Mouse (Mus musculus) hindbrain, embryonic 13.5 days (tissue): ENCODE results near the gene Ehf. TPM values are rescaled to one million over a fixed set of nuclear protein-coding genes. Genes with fewer than 3 reads are reported as not detected.
A peak's percentile ranks its signal among the peaks of the same experiment; 100 is the strongest.

Source experiments
- ATAC-seq: fragments of 200-750 bp; cut with Nextera tagmentation; 2 replicates; pipeline ENCODE4 v1.8.0; 2017; ENCODE audit warnings: moderate TSS enrichment; ENCODE audit not compliant: low FRiP score
- H3K27ac ChIP-seq: fragments of 300-500 bp; sonication (generic); 2 replicates; pipeline ENCODE4 v1.5.1; 2015; ENCODE audit warnings: inconsistent platforms, mild to moderate bottlenecking, moderate library complexity
- H3K27me3 ChIP-seq: fragments of 300-500 bp; sonication (generic); 2 replicates; pipeline ENCODE4 v1.6.1; 2015; ENCODE audit warnings: mild to moderate bottlenecking, inconsistent platforms
- H3K36me3 ChIP-seq: fragments of 300-500 bp; sonication (generic); 2 replicates; pipeline ENCODE4 v1.6.1; 2015; ENCODE audit warnings: mild to moderate bottlenecking, inconsistent platforms
- H3K4me1 ChIP-seq: fragments of 300-500 bp; sonication (generic); replicated peaks from 2 replicates; pipeline ENCODE4 v1.6.1; 2015; ENCODE audit warnings: inconsistent platforms
- H3K4me2 ChIP-seq: fragments of 300-500 bp; sonication (generic); 2 replicates; pipeline ENCODE4 v1.6.1; 2015; ENCODE audit warnings: inconsistent platforms, mild to moderate bottlenecking, moderate library complexity
- H3K4me3 ChIP-seq: fragments of 300-500 bp; sonication (generic); 2 replicates; pipeline ENCODE4 v1.5.1; 2015; ENCODE audit warnings: mild to moderate bottlenecking, inconsistent platforms
- H3K9ac ChIP-seq: fragments of 300-500 bp; sonication (generic); 2 replicates; pipeline ENCODE4 v1.6.1; 2015; ENCODE audit warnings: mild to moderate bottlenecking, inconsistent platforms
- H3K9me3 ChIP-seq: fragments of 300-500 bp; sonication (generic); 2 replicates; pipeline ENCODE4 v1.6.1; 2016; ENCODE audit warnings: inconsistent platforms
- WGBS: fragments of 180-500 bp; shearing (Covaris S2); methylation state at CpG from one replicate; pipeline ENCODE4 v1.1.7; 2015; 5-methylcytosine and 5-hydroxymethylcytosine counted together
- polyA plus RNA-seq: library from polyadenylated mRNA; unstranded; fragments of >200 nt; fragmentation: Nextera tagmentation; extraction: Ambion mirVana; gene quantifications from 2 replicates; pipeline ENCODE4 v1.2.1, GENCODE M21; 2015

The Ehf gene
- 0.09 and 0.13 TPM in 2 replicates for polyA plus RNA-seq

- 68% methylated on average over 9 of the region's 9 CpGs for WGBS
- no peaks in the 10 kb centered on the region for H3K27me3 ChIP-seq
- H3K9ac ChIP-seq = no peak within 1 kb of the TSS
- H3K36me3 ChIP-seq = no peaks in the 10 kb centered on the region
- no peaks in the 10 kb centered on the region for H3K9me3 ChIP-seq
- H3K4me3 ChIP-seq = no peak within 1 kb of the TSS
- ATAC-seq = no peak
- H3K4me1 ChIP-seq = no peaks in the 10 kb centered on the region
- H3K4me2 ChIP-seq = no peak within 1 kb of the TSS
- H3K27ac ChIP-seq = no peak within 1 kb of the TSS
Measured at GRCm38 (mm10) chr2:103303132-103303531, at the start of gene Ehf. Gene Ehf (minus strand): TSS chr2:103303278.

- ATAC-seq = peak; percentile 43; the same call in 1 of the 2 replicates
- H3K9me3 ChIP-seq = no peaks in the 10 kb centered on the region
- peak overlapping the region; percentile 34; the same call in 1 of the 2 replicates for H3K4me2 ChIP-seq
- no peaks in the 10 kb centered on the region for H3K36me3 ChIP-seq
- 21% methylated on average over 5 of the region's 5 CpGs for WGBS
- H3K27ac ChIP-seq = no peak overlapping the region
- H3K4me3 ChIP-seq = no peak overlapping the region
- H3K4me1 ChIP-seq = peaks cover 3% of the 10 kb centered on the region; the same call in 1 of the 2 replicates
- H3K27me3 ChIP-seq = 0 out of 2 replicates have a peak, but pooled peaks cover 3% of the 10 kb centered on the region
- H3K9ac ChIP-seq = peak overlapping the region; percentile 53; the same call in 1 of the 2 replicates
Measured at GRCm38 (mm10) chr2:103347417-103347891, 44.4 kb upstream of the Ehf start.

- WGBS = 67% methylated on average over 3 of the region's 3 CpGs
- Histone ChIP-seq H3K9me3 (no peaks in the 10 kb centered on the region), H3K4me1 (peaks cover 3% of the 10 kb centered on the region; the same call in 1 of the 2 replicates)
Measured at GRCm38 (mm10) chr2:103346751-103347289, 43.7 kb upstream of the Ehf start.

GRCm38 (mm10) chr2:103343611-103344010 lies 40.5 kb upstream of the Ehf start:
- Histone ChIP-seq H3K4me3 (no peak overlapping the region), H3K36me3 (no peaks in the 10 kb centered on the region), H3K4me1 (peaks cover 3% of the 10 kb centered on the region; the same call in 1 of the 2 replicates), H3K27ac (no peak overlapping the region), H3K27me3 (0 out of 2 replicates have a peak, but pooled peaks cover 3% of the 10 kb centered on the region), H3K4me2 (no peak overlapping the region), H3K9me3 (no peaks in the 10 kb centered on the region), H3K9ac (no peak overlapping the region)
- no peak for ATAC-seq
- WGBS = 77% methylated on average over 7 of the region's 7 CpGs

More at GRCm38 (mm10) chr2:103346751-103347289, 43.7 kb upstream of the Ehf start:
- no peak overlapping the region for H3K9ac ChIP-seq
- ATAC-seq = no peak
- no peak overlapping the region for H3K27ac ChIP-seq
- H3K4me3 ChIP-seq = no peak overlapping the region
- H3K4me2 ChIP-seq = no peak overlapping the region
- H3K36me3 ChIP-seq = no peaks in the 10 kb centered on the region
- H3K27me3 ChIP-seq = 0 out of 2 replicates have a peak, but pooled peaks cover 3% of the 10 kb centered on the region

- Histone ChIP-seq H3K4me3 (no peak overlapping the region), H3K4me2 (no peak overlapping the region), H3K27ac (no peak overlapping the region), H3K27me3 (no peaks in the 10 kb centered on the region), H3K36me3 (no peaks in the 10 kb centered on the region), H3K9ac (no peak overlapping the region), H3K9me3 (no peaks in the 10 kb centered on the region), H3K4me1 (no peaks in the 10 kb centered on the region)
- ATAC-seq = no peak
- WGBS = 96% methylated on average over 1 of the region's 1 CpGs
Measured at GRCm38 (mm10) chr2:103342123-103342522, 39.0 kb upstream of the Ehf start.

GRCm38 (mm10) chr2:103341375-103341971 lies 38.4 kb upstream of the Ehf start:
- 97% methylated on average over 1 of the region's 1 CpGs for WGBS
- ATAC-seq = no peak

GRCm38 (mm10) chr2:103338706-103339105 lies 35.6 kb upstream of the Ehf start:
- H3K4me1 ChIP-seq = 0 out of 2 replicates have a peak, but pooled peaks cover 5% of the 10 kb centered on the region
- H3K36me3 ChIP-seq = no peaks in the 10 kb centered on the region
- no peak overlapping the region for H3K27ac ChIP-seq
- 86% methylated on average over 6 of the region's 6 CpGs for WGBS
- no peak overlapping the region for H3K4me2 ChIP-seq
- no peak overlapping the region for H3K4me3 ChIP-seq
- no peak overlapping the region for H3K9ac ChIP-seq
- H3K9me3 ChIP-seq = no peaks in the 10 kb centered on the region
- H3K27me3 ChIP-seq = no peaks in the 10 kb centered on the region
- no peak for ATAC-seq

More at GRCm38 (mm10) chr2:103341375-103341971, 38.4 kb upstream of the Ehf start:
- Histone ChIP-seq H3K9ac (no peak overlapping the region), H3K36me3 (no peaks in the 10 kb centered on the region), H3K4me1 (0 out of 2 replicates have a peak, but pooled peaks cover 3% of the 10 kb centered on the region), H3K4me2 (no peak overlapping the region), H3K27ac (no peak overlapping the region), H3K27me3 (no peaks in the 10 kb centered on the region), H3K4me3 (no peak overlapping the region), H3K9me3 (no peaks in the 10 kb centered on the region)

- Histone ChIP-seq H3K4me1 (0 out of 2 replicates have a peak, but pooled peaks cover 5% of the 10 kb centered on the region), H3K4me3 (no peak overlapping the region)
Measured at GRCm38 (mm10) chr2:103337370-103337769, 34.3 kb upstream of the Ehf start.

GRCm38 (mm10) chr2:103336621-103337020 lies 33.5 kb upstream of the Ehf start:
- ATAC-seq = peak; percentile 46; the same call in 1 of the 2 replicates
- Histone ChIP-seq H3K9ac (no peak overlapping the region), H3K4me3 (no peak overlapping the region), H3K27ac (no peak overlapping the region), H3K4me1 (0 out of 2 replicates have a peak, but pooled peaks cover 5% of the 10 kb centered on the region), H3K36me3 (no peaks in the 10 kb centered on the region), H3K4me2 (no peak overlapping the region), H3K27me3 (no peaks in the 10 kb centered on the region), H3K9me3 (no peaks in the 10 kb centered on the region)
- 77% methylated on average over 11 of the region's 11 CpGs for WGBS

More at GRCm38 (mm10) chr2:103337370-103337769, 34.3 kb upstream of the Ehf start:
- ATAC-seq = no peak
- Histone ChIP-seq H3K4me2 (no peak overlapping the region), H3K9me3 (no peaks in the 10 kb centered on the region), H3K9ac (no peak overlapping the region), H3K36me3 (no peaks in the 10 kb centered on the region), H3K27ac (no peak overlapping the region), H3K27me3 (no peaks in the 10 kb centered on the region)
- 90% methylated on average over 3 of the region's 3 CpGs for WGBS

GRCm38 (mm10) chr2:103336000-103336399 lies 32.9 kb upstream of the Ehf start:
- Histone ChIP-seq H3K4me2 (no peak overlapping the region), H3K27me3 (no peaks in the 10 kb centered on the region), H3K4me3 (no peak overlapping the region), H3K27ac (no peak overlapping the region), H3K36me3 (no peaks in the 10 kb centered on the region), H3K4me1 (0 out of 2 replicates have a peak, but pooled peaks cover 5% of the 10 kb centered on the region), H3K9ac (no peak overlapping the region), H3K9me3 (no peaks in the 10 kb centered on the region)
- no peak for ATAC-seq
- WGBS = 70% methylated on average over 3 of the region's 3 CpGs

GRCm38 (mm10) chr2:103331666-103332191 lies 28.7 kb upstream of the Ehf start:
- H3K9me3 ChIP-seq = no peaks in the 10 kb centered on the region
- no peak for ATAC-seq
- H3K4me3 ChIP-seq = no peak overlapping the region
- no peak overlapping the region for H3K4me2 ChIP-seq
- H3K36me3 ChIP-seq = no peaks in the 10 kb centered on the region
- H3K27me3 ChIP-seq = no peaks in the 10 kb centered on the region
- H3K27ac ChIP-seq = no peak overlapping the region
- H3K4me1 ChIP-seq = 0 out of 2 replicates have a peak, but pooled peaks cover 5% of the 10 kb centered on the region
- H3K9ac ChIP-seq = no peak overlapping the region
- 82% methylated on average over 3 of the region's 3 CpGs for WGBS

GRCm38 (mm10) chr2:103328731-103329130 lies 25.7 kb upstream of the Ehf start:
- 90% methylated on average over 4 of the region's 4 CpGs for WGBS
- no peak for ATAC-seq
- H3K36me3 ChIP-seq = no peaks in the 10 kb centered on the region
- no peak overlapping the region for H3K4me3 ChIP-seq
- no peak overlapping the region for H3K27ac ChIP-seq
- no peak overlapping the region for H3K9ac ChIP-seq
- no peaks in the 10 kb centered on the region for H3K4me1 ChIP-seq
- H3K27me3 ChIP-seq = no peaks in the 10 kb centered on the region
- H3K4me2 ChIP-seq = no peak overlapping the region
- no peaks in the 10 kb centered on the region for H3K9me3 ChIP-seq
